Mouse (Mus musculus): ENCODE results near the gene Hcfc1r1. TPM values are rescaled to one million over a fixed set of nuclear protein-coding genes. Genes with fewer than 3 reads are reported as not detected.

The Hcfc1r1 gene
- polyA plus RNA-seq, 1 experiment from 2014 or later: 183 TPM

DNA sequence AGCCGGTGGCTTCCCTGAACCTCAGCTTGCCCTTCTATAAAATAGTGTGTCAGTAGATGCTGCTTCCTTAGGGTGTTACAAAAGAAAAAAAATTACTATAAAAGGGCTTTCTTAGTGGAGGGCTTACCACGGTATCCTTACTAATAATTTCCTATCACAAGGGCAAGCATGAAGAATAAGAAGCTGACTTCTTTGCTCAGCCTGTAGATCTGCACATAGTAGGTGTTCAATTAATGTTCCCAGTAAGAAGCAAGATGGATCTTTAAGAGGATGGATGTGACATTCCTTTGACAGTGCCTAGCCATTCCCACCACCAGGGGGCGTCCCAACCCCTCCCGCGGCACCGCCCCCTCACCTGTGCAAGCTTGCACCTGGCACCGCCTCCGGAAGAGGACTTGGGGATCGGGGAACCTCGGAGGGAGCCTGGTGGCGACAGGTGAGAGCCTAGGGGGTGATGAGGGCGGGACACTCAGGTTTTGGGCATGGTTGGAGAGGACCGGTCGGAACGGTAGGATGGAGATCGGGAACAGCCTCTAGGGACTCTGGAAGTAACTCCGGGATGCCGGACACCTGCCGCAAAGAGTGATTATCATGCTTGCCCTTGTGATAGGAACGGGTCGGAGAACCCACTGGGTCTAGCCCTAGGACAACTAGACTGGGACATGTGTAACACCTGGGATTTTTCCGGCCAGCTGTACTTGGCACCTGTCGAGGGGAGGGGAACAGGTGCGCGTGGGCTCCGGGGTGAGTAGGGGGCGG is 13.1 kb upstream of the Hcfc1r1 start, which contains the start of gene Bicdl2:
Gene Bicdl2 (plus strand): TSS at position 390 of the 759 bp plus-strand sequence.
- WGBS: 4% methylated on average over 27 of the region's 27 CpGs
- peak within 1 kb of the TSS; percentile 53 for H3K9ac ChIP-seq (ENCODE audit: low read length)
- 0 out of 2 replicates have a peak, but pooled peaks cover 2% of the 10 kb centered on the region for H3K4me1 ChIP-seq (replicated peaks; ENCODE audit: control insufficient read depth, insufficient read depth)
- peaks cover 3% of the 10 kb centered on the region; the same call in 1 of the 2 replicates for H3K27me3 ChIP-seq (ENCODE audit: control insufficient read depth, insufficient read depth, low read length)
- peak within 1 kb of the TSS; percentile 49 for H3K4me3 ChIP-seq (ENCODE audit: low read depth, low read length)
- peak; percentile 93 for DNase-seq (ENCODE audit: low spot score)
- TF ChIP-seq CTCF (IDR thresholded peaks at IDR 0.05; ENCODE audit: low read depth): peak; percentile 91
- TF ChIP-seq EP300 (optimal IDR thresholded peaks at IDR 0.05): no peak
- ATAC-seq (ENCODE audit: low FRiP score, low TSS enrichment): peak; percentile 80
- H3K27ac ChIP-seq (replicated peaks): peak within 1 kb of the TSS; percentile 86
- H3K36me3 ChIP-seq (ENCODE audit: control insufficient read depth, insufficient read depth, low read length): no peaks in the 10 kb centered on the region
- no peaks in the 10 kb centered on the region for H3K9me3 ChIP-seq (ENCODE audit: control insufficient read depth, low read length)
- peak within 1 kb of the TSS; percentile 57 for H3K4me2 ChIP-seq (replicated peaks; ENCODE audit: low read depth)

DNA sequence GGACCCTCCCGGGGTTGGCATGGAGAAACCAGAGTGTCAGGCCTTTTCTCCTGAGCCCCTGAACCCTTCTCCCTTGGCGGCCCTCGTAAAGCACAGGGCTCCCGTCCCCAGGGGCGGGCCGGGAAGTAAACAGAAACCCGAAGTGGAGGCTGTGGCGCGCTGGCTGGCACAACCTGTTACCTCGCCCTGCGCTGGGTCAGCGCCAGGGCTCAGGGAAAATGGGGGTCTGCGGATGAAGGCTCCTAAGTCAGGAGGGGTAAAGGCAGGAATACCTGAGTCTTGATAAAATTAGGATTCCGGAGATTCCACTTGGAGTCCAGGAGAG is 12.6 kb upstream of the Hcfc1r1 start:
- H3K27ac ChIP-seq (replicated peaks): peak overlapping the region; percentile 86

DNA sequence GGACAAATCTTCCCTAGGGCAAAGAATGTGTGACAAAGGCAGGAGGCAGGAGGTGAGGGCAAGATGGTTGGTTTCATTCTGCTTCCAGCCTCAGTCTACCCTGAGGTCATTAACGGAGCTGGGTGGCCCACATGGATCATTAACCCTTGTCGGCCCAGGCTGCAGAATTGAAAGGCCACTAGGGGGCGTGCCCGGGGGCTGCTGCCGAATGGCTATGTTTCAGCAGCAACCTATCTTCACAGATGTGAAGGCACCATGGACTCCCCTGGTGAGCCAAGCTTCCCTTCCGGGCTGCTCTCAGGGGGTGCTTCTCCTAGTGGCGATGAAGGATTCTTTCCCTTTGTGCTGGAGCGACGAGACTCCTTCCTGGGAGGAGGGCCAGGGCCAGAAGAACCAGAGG is 11.9 kb upstream of the Hcfc1r1 start:
- Histone ChIP-seq H3K9me3 (ENCODE audit: control insufficient read depth, low read length) (no peaks in the 10 kb centered on the region), H3K4me1 (replicated peaks; ENCODE audit: control insufficient read depth, insufficient read depth) (0 out of 2 replicates have a peak, but pooled peaks cover 2% of the 10 kb centered on the region), H3K9ac (ENCODE audit: low read length) (no peak overlapping the region), H3K36me3 (ENCODE audit: control insufficient read depth, insufficient read depth, low read length) (no peaks in the 10 kb centered on the region), H3K27me3 (ENCODE audit: control insufficient read depth, insufficient read depth, low read length) (peaks cover 3% of the 10 kb centered on the region; the same call in 1 of the 2 replicates), H3K27ac (replicated peaks) (peak overlapping the region; percentile 86), H3K4me2 (replicated peaks; ENCODE audit: low read depth) (peak overlapping the region; percentile 57), H3K4me3 (ENCODE audit: low read depth, low read length) (peak overlapping the region; percentile 49)
- no peak for ATAC-seq (ENCODE audit: low FRiP score, low TSS enrichment)
- under 1% methylated on average over 8 of the region's 9 CpGs for WGBS
- TF ChIP-seq CTCF (IDR thresholded peaks at IDR 0.05; ENCODE audit: low read depth): peak; percentile 65
- no peak for TF ChIP-seq EP300 (optimal IDR thresholded peaks at IDR 0.05)
- DNase-seq (ENCODE audit: low spot score): peak; percentile 49

More for the DNA sequence above, 12.6 kb upstream of the Hcfc1r1 start:
- peak; percentile 77 for ATAC-seq (ENCODE audit: low FRiP score, low TSS enrichment)
- Histone ChIP-seq H3K9me3 (ENCODE audit: control insufficient read depth, low read length) (no peaks in the 10 kb centered on the region), H3K27me3 (ENCODE audit: control insufficient read depth, insufficient read depth, low read length) (peaks cover 3% of the 10 kb centered on the region; the same call in 1 of the 2 replicates), H3K4me1 (replicated peaks; ENCODE audit: control insufficient read depth, insufficient read depth) (0 out of 2 replicates have a peak, but pooled peaks cover 2% of the 10 kb centered on the region), H3K9ac (ENCODE audit: low read length) (peak overlapping the region; percentile 53), H3K36me3 (ENCODE audit: control insufficient read depth, insufficient read depth, low read length) (no peaks in the 10 kb centered on the region), H3K4me2 (replicated peaks; ENCODE audit: low read depth) (peak overlapping the region; percentile 57), H3K4me3 (ENCODE audit: low read depth, low read length) (peak overlapping the region; percentile 49)
- DNase-seq (ENCODE audit: low spot score): peak; percentile 71
- TF ChIP-seq CTCF (IDR thresholded peaks at IDR 0.05; ENCODE audit: low read depth): no peak
- no peak for TF ChIP-seq EP300 (optimal IDR thresholded peaks at IDR 0.05)
- WGBS: 2% methylated on average over 12 of the region's 14 CpGs

DNA sequence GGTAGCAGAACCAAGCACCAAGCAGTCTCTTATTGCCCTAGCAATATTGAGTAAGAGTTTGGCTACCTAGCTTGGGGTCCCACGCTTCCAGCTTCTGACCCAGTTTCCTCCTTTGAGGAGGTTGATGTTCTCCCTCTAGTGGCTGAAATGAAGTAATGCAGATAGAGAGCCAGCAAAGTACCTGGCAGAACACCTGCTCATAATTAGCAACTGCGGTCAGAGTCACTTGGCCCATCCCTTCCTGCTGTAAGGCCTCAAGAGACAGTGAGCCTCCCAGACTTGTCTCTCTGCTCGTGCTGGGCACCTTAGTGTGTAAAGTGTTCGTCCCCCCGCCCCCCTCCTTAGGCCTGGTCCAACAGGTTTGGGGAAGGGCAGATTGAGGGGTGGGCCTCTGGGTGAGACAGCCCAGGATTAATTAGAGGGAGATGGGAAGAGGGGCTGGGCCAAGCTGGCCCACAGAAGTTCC is 8.8 kb upstream of the Hcfc1r1 start:
- DNase-seq (ENCODE audit: low spot score) (no peak), ATAC-seq (ENCODE audit: low FRiP score, low TSS enrichment) (peak; percentile 9; the same call in 1 of the 2 replicates)
- 0 out of 2 replicates have a peak, but pooled peaks cover 2% of the 10 kb centered on the region for H3K4me1 ChIP-seq (replicated peaks; ENCODE audit: control insufficient read depth, insufficient read depth)
- H3K9me3 ChIP-seq (ENCODE audit: control insufficient read depth, low read length): no peaks in the 10 kb centered on the region
- no peak overlapping the region for H3K4me3 ChIP-seq (ENCODE audit: low read depth, low read length)
- peaks cover 4% of the 10 kb centered on the region; the same call in 1 of the 2 replicates for H3K36me3 ChIP-seq (ENCODE audit: control insufficient read depth, insufficient read depth, low read length)
- peaks cover 3% of the 10 kb centered on the region; the same call in 1 of the 2 replicates for H3K27me3 ChIP-seq (ENCODE audit: control insufficient read depth, insufficient read depth, low read length)
- TF ChIP-seq CTCF (IDR thresholded peaks at IDR 0.05; ENCODE audit: low read depth) (peak; percentile 83), EP300 (optimal IDR thresholded peaks at IDR 0.05) (no peak)
- no peak overlapping the region for H3K27ac ChIP-seq (replicated peaks)
- H3K9ac ChIP-seq (ENCODE audit: low read length): no peak overlapping the region
- H3K4me2 ChIP-seq (replicated peaks; ENCODE audit: low read depth): no peak overlapping the region
- 12% methylated on average over 5 of the region's 5 CpGs for WGBS

DNA sequence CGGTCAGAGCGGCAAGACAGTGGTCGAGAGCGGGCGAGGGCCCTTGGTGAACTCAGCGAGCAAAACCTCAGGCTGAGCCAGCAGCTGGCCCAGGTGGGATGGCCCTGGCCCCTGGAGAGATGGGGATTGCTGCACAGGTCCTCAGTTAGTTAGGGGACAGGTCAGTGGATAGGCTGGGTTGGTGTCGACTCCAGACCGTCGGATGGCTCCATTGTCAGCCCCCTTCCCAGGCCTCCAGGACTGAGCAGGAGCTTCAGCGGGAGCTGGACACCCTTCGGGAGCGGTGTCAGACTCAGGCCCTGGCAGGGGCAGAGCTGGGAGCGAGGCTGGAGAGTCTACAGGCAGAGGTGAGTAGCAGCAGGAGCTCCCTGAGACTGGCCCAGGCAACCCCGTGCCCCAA is 7.9 kb upstream of the Hcfc1r1 start:
- Histone ChIP-seq H3K27me3 (ENCODE audit: control insufficient read depth, insufficient read depth, low read length) (peaks cover 3% of the 10 kb centered on the region; the same call in 1 of the 2 replicates), H3K36me3 (ENCODE audit: control insufficient read depth, insufficient read depth, low read length) (peaks cover 10% of the 10 kb centered on the region; the same call in 1 of the 2 replicates), H3K9me3 (ENCODE audit: control insufficient read depth, low read length) (no peaks in the 10 kb centered on the region), H3K4me2 (replicated peaks; ENCODE audit: low read depth) (no peak overlapping the region), H3K9ac (ENCODE audit: low read length) (no peak overlapping the region), H3K27ac (replicated peaks) (no peak overlapping the region), H3K4me1 (replicated peaks; ENCODE audit: control insufficient read depth, insufficient read depth) (0 out of 2 replicates have a peak, but pooled peaks cover 2% of the 10 kb centered on the region), H3K4me3 (ENCODE audit: low read depth, low read length) (no peak overlapping the region)
- 77% methylated on average over 14 of the region's 14 CpGs for WGBS
- ATAC-seq (ENCODE audit: low FRiP score, low TSS enrichment) (no peak), DNase-seq (ENCODE audit: low spot score) (no peak)
- no peak for TF ChIP-seq EP300 (optimal IDR thresholded peaks at IDR 0.05)
- no peak for TF ChIP-seq CTCF (IDR thresholded peaks at IDR 0.05; ENCODE audit: low read depth)

All from stomach, postnatal 0 days (tissue).